Mouse (Mus musculus) neural tube, embryonic 11.5 days (tissue): ENCODE measurements around the gene Hmgb2. TPM values are rescaled to one million over a fixed set of nuclear protein-coding genes. Genes with fewer than 3 reads are reported as not detected.

Experiments used
- ATAC-seq: fragments of 200-750 bp; cut with Nextera tagmentation; 2 replicates; pipeline ENCODE4 v1.8.0; 2017; ENCODE audit warnings: moderate number of reproducible peaks, mild to moderate bottlenecking, moderate TSS enrichment, moderate library complexity; ENCODE audit not compliant: insufficient read depth, low FRiP score, low TSS enrichment
- DNase-seq: peaks from one replicate; pipeline ENCODE4 v3.0.0-alpha.2; 2015; ENCODE audit warnings: low spot score
- H3K27ac ChIP-seq: fragments of 300-500 bp; sonication (generic); 2 replicates; pipeline ENCODE4 v1.5.1; 2014; ENCODE audit warnings: low read depth, mild to moderate bottlenecking, low read length
- H3K27me3 ChIP-seq: fragments of 300-500 bp; sonication (generic); 2 replicates; pipeline ENCODE4 v1.6.1; 2014; ENCODE audit warnings: mild to moderate bottlenecking, low read length, mixed read lengths; ENCODE audit not compliant: control insufficient read depth, insufficient read depth
- H3K36me3 ChIP-seq: fragments of 300-500 bp; sonication (generic); 2 replicates; pipeline ENCODE4 v1.6.1; 2014; ENCODE audit warnings: mild to moderate bottlenecking, low read length, moderate library complexity, mixed read lengths; ENCODE audit not compliant: control insufficient read depth, insufficient read depth
- H3K4me1 ChIP-seq: fragments of 300-500 bp; sonication (generic); 2 replicates; pipeline ENCODE4 v1.6.1; 2014; ENCODE audit warnings: low read length, mixed read lengths; ENCODE audit not compliant: control insufficient read depth, insufficient read depth
- H3K4me2 ChIP-seq: fragments of 300-500 bp; sonication (generic); 2 replicates; pipeline ENCODE4 v1.6.1; 2014; ENCODE audit warnings: low read depth, mild to moderate bottlenecking, moderate library complexity
- H3K4me3 ChIP-seq: fragments of 300-500 bp; sonication (generic); 2 replicates; pipeline ENCODE4 v1.5.1; 2014; ENCODE audit warnings: low read depth, low read length
- H3K9ac ChIP-seq: fragments of 300-500 bp; sonication (generic); 2 replicates; pipeline ENCODE4 v1.6.1; 2014; ENCODE audit warnings: mild to moderate bottlenecking, low read length
- H3K9me3 ChIP-seq: fragments of 300-500 bp; sonication (generic); 2 replicates; pipeline ENCODE4 v1.6.1; 2016; ENCODE audit warnings: low read length; ENCODE audit not compliant: control insufficient read depth
- WGBS: fragments of 180-500 bp; shearing (Covaris S2); extraction: QIAGEN DNeasy Blood & Tissue Kit; methylation state at CpG from one replicate; pipeline ENCODE4 v1.1.7; 2014; 5-methylcytosine and 5-hydroxymethylcytosine counted together
- polyA plus RNA-seq: library from polyadenylated mRNA; unstranded; fragments of >200 nt; fragmentation: Nextera tagmentation; extraction: Ambion mirVana; gene quantifications from 2 replicates; pipeline ENCODE4 v1.2.1, GENCODE M21; 2014

Hmgb2 gene
- 388 and 468 TPM in 2 replicates for polyA plus RNA-seq

DNA sequence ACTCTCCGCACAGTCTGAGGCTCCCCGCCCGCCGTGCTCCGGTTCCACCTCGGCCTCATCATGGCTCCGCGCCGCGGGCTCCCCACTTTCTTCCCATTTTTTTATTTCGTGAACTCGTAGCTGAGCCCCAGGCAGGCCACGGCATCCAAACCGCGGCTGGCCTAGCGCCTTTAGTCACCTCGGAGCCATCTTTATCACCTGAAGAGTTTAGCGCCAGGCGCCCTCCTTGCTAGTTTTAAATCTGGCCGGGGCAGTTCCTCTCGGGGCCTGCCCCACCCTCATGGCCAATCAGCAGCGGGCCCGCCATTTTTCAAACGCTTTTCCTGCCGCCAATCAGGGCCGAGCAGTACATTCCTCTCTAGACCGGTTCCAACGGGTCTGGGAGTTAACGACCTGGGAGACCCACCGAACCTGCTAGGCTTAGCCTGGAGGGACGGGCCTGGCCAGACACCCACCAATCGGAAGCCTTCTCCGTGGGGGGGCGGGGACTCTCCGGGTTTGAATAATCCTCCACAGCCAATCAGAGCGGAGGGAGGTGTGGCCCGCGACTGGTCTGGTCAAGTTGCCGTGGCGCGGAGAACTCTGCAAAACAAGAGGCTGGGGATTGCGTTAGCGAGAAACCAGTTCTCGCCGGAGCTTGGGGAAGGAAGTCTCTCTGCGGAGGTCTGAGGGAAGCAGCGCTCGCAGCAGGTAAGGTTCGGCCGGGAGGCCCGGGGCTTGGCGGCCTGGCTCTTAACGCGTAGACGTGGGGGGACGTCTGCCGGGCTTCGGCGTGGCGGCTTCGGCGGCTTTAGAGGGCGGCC lies at the start of gene Hmgb2:
Hmgb2 (plus strand) TSS at position 592 of the 803 bp plus-strand sequence.
- DNase-seq (peak; percentile 100), ATAC-seq (peak; percentile 99)
- H3K27me3 ChIP-seq: no peaks in the 10 kb centered on the region
- H3K36me3 ChIP-seq: no peaks in the 10 kb centered on the region
- peak within 1 kb of the TSS; percentile 83 for H3K4me2 ChIP-seq
- WGBS: under 1% methylated on average over 61 of the region's 63 CpGs
- H3K4me3 ChIP-seq: peak within 1 kb of the TSS; percentile 94
- H3K27ac ChIP-seq: peak within 1 kb of the TSS; percentile 100
- H3K9ac ChIP-seq: peak within 1 kb of the TSS; percentile 100
- no peaks in the 10 kb centered on the region for H3K4me1 ChIP-seq
- H3K9me3 ChIP-seq: no peaks in the 10 kb centered on the region

DNA sequence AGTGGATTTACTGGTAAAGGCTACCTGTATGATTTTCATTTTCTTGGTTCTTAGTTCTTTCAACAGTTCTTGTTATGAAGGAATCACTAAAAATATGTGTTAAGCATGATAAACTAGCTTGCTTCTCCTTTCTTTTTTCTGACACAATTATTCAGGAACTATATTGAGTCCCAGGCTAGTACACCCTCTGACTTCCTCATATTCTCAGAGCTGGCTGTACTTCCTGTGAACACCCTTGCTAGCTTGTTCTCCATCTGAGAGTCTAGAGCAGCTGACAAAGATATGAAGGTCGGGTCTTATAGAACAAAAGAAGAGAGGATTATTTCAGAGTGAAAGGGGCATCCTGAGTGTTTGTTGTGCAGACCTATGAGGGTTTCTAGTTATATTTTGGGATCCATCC lies 48.9 kb upstream of the Hmgb2 start:
- 74% methylated on average over 1 of the region's 1 CpGs for WGBS

DNA sequence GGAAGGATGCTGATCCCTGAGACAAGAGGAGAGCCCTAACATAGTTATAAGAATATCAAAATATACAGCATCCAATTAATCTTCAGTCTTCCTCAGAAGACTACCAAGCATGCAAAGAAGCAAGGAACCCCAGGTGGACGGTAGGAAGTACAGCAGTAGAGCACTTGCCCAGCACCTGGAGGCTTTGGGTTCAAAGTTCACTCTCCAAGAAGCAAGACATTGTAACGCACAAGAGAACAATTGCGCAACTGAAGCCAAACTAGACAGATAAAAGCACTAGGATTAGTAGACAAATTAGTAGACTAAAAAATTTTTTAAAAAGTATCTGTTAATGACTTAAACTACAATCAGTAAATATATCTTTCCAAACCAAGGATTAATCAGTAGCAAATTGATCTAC lies 48.0 kb upstream of the Hmgb2 start:
- H3K4me3 ChIP-seq: no peak overlapping the region
- no peaks in the 10 kb centered on the region for H3K9me3 ChIP-seq
- no peak overlapping the region for H3K27ac ChIP-seq
- no peaks in the 10 kb centered on the region for H3K4me1 ChIP-seq
- H3K9ac ChIP-seq: no peak overlapping the region
- H3K27me3 ChIP-seq: no peaks in the 10 kb centered on the region
- DNase-seq (no peak), ATAC-seq (no peak)
- H3K4me2 ChIP-seq: no peak overlapping the region
- H3K36me3 ChIP-seq: no peaks in the 10 kb centered on the region
- WGBS: 93% methylated on average over 3 of the region's 3 CpGs

More for the DNA sequence above, 48.9 kb upstream of the Hmgb2 start:
- DNase-seq (no peak), ATAC-seq (no peak)
- no peaks in the 10 kb centered on the region for H3K36me3 ChIP-seq
- H3K27ac ChIP-seq: no peak overlapping the region
- no peaks in the 10 kb centered on the region for H3K9me3 ChIP-seq
- H3K4me2 ChIP-seq: no peak overlapping the region
- H3K27me3 ChIP-seq: no peaks in the 10 kb centered on the region
- no peaks in the 10 kb centered on the region for H3K4me1 ChIP-seq
- no peak overlapping the region for H3K9ac ChIP-seq
- H3K4me3 ChIP-seq: no peak overlapping the region

- Histone ChIP-seq H3K9ac (no peak overlapping the region), H3K4me1 (no peaks in the 10 kb centered on the region), H3K9me3 (no peaks in the 10 kb centered on the region), H3K27ac (no peak overlapping the region), H3K4me2 (no peak overlapping the region), H3K27me3 (no peaks in the 10 kb centered on the region), H3K36me3 (no peaks in the 10 kb centered on the region), H3K4me3 (no peak overlapping the region)
- WGBS: 71% methylated on average over 5 of the region's 5 CpGs
- ATAC-seq (no peak), DNase-seq (no peak)
Measured at GRCm38 (mm10) chr8:57468624-57469023, 43.1 kb upstream of the Hmgb2 start.

- Histone ChIP-seq H3K4me1 (no peaks in the 10 kb centered on the region), H3K27ac (no peak overlapping the region), H3K4me2 (no peak overlapping the region), H3K27me3 (no peaks in the 10 kb centered on the region), H3K9ac (no peak overlapping the region), H3K36me3 (no peaks in the 10 kb centered on the region), H3K9me3 (no peaks in the 10 kb centered on the region), H3K4me3 (no peak overlapping the region)
- ATAC-seq (no peak), DNase-seq (no peak)
- 90% methylated on average over 5 of the region's 5 CpGs for WGBS
Measured at GRCm38 (mm10) chr8:57470863-57471262, 40.8 kb upstream of the Hmgb2 start.

- no peaks in the 10 kb centered on the region for H3K9me3 ChIP-seq
- no peak overlapping the region for H3K4me2 ChIP-seq
- no peak overlapping the region for H3K27ac ChIP-seq
- WGBS: 87% methylated on average over 6 of the region's 6 CpGs
- H3K27me3 ChIP-seq: no peaks in the 10 kb centered on the region
- DNase-seq (no peak), ATAC-seq (no peak)
- H3K4me3 ChIP-seq: no peak overlapping the region
- no peak overlapping the region for H3K9ac ChIP-seq
- no peaks in the 10 kb centered on the region for H3K36me3 ChIP-seq
- no peaks in the 10 kb centered on the region for H3K4me1 ChIP-seq
Measured at GRCm38 (mm10) chr8:57473751-57474150, 38.0 kb upstream of the Hmgb2 start.

DNA sequence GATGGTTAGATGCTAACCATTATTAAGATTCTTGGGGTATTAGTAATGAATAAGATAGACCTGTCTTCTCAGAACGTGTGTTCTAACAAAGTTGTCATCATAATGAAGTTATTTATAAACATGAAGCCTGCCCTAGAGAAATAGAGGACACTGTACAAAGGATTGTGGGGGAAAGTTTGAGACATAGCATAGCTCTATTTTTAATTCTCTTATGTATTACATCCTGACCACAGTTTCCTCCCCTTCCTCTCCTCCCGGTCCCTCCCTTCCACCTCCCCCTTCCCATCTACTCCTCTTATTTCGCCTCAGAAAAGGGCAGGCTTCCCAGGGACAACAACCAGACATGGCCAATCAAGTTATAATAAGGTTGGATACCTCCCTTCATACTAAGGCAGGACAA lies 33.3 kb upstream of the Hmgb2 start:
- no peak overlapping the region for H3K9ac ChIP-seq
- no peak overlapping the region for H3K27ac ChIP-seq
- DNase-seq (no peak), ATAC-seq (no peak)
- 77% methylated on average over 3 of the region's 3 CpGs for WGBS
- H3K27me3 ChIP-seq: no peaks in the 10 kb centered on the region
- H3K4me1 ChIP-seq: no peaks in the 10 kb centered on the region
- no peak overlapping the region for H3K4me2 ChIP-seq
- H3K4me3 ChIP-seq: no peak overlapping the region
- no peaks in the 10 kb centered on the region for H3K9me3 ChIP-seq
- H3K36me3 ChIP-seq: peaks cover 3% of the 10 kb centered on the region; the same call in 1 of the 2 replicates

GRCm38 (mm10) chr8:57479700-57480099 lies 32.0 kb upstream of the Hmgb2 start:
- Histone ChIP-seq H3K27ac (no peak overlapping the region), H3K9ac (no peak overlapping the region), H3K4me3 (no peak overlapping the region), H3K4me1 (no peaks in the 10 kb centered on the region), H3K27me3 (no peaks in the 10 kb centered on the region), H3K4me2 (no peak overlapping the region), H3K9me3 (no peaks in the 10 kb centered on the region), H3K36me3 (peaks cover 5% of the 10 kb centered on the region; the same call in 1 of the 2 replicates)
- DNase-seq: no peak
- no peak for ATAC-seq
- WGBS: 94% methylated on average over 8 of the region's 8 CpGs

GRCm38 (mm10) chr8:57480606-57481005 lies 31.1 kb upstream of the Hmgb2 start:
- no peak for DNase-seq
- WGBS: 76% methylated on average over 4 of the region's 4 CpGs

More at GRCm38 (mm10) chr8:57480606-57481005, 31.1 kb upstream of the Hmgb2 start:
- H3K36me3 ChIP-seq: peaks cover 5% of the 10 kb centered on the region; the same call in 1 of the 2 replicates
- ATAC-seq: no peak
- H3K4me1 ChIP-seq: peaks cover 4% of the 10 kb centered on the region
- H3K27ac ChIP-seq: no peak overlapping the region
- H3K4me2 ChIP-seq: no peak overlapping the region
- no peaks in the 10 kb centered on the region for H3K27me3 ChIP-seq
- no peak overlapping the region for H3K9ac ChIP-seq
- no peak overlapping the region for H3K4me3 ChIP-seq
- no peaks in the 10 kb centered on the region for H3K9me3 ChIP-seq
